Mouse (Mus musculus): ENCODE results near the gene Ppp3r2. TPM values are rescaled to one million over a fixed set of nuclear protein-coding genes. Genes with fewer than 3 reads are reported as not detected.

Gene Ppp3r2
- polyA plus RNA-seq (2012; rRNA removed) = 0.01 TPM in 1 of 2 replicates, not detected in the other

GRCm38 (mm10) chr4:49681812-49682211, at the start of gene Ppp3r2:
Ppp3r2 (minus strand) TSS chr4:49682024.

GRCm38 (mm10) chr4:49631319-49632138, 50.3 kb downstream of the Ppp3r2 start, which contains the start of gene Rnf20:
Rnf20 (plus strand) TSS chr4:49632006.

Other genes with a start within 250 kb of the Ppp3r2 start
- gene Acnat1, start 208.1 kb downstream of the Ppp3r2 start, polyA plus RNA-seq (2012; rRNA removed) = 0.81 and 1.0 TPM in 2 replicates
- 0.49 and 0.62 TPM in 2 replicates for gene Baat, start 175.5 kb downstream of the Ppp3r2 start, polyA plus RNA-seq (2012; rRNA removed)
- 20.6 and 23.6 TPM in 2 replicates for gene Mrpl50, start 160.9 kb downstream of the Ppp3r2 start, polyA plus RNA-seq (2012; rRNA removed)
- 1.5 and 1.9 TPM in 2 replicates for gene Zfp189, start 160.8 kb downstream of the Ppp3r2 start, polyA plus RNA-seq (2012; rRNA removed)
- gene Aldob, start 132.5 kb downstream of the Ppp3r2 start, polyA plus RNA-seq (2012; rRNA removed) = 93.2 and 113 TPM in 2 replicates
- gene Tmem246, start 84.1 kb downstream of the Ppp3r2 start, polyA plus RNA-seq (2012; rRNA removed) = 4.2 and 4.3 TPM in 2 replicates
- 16.1 and 17.3 TPM in 2 replicates for gene Rnf20, start 50.0 kb downstream of the Ppp3r2 start, polyA plus RNA-seq (2012; rRNA removed)
- 0.01 TPM in 2 replicates for gene Grin3a, start 163.7 kb upstream of the Ppp3r2 start, polyA plus RNA-seq (2012; rRNA removed)

Data from liver, embryonic 14 days (tissue).